Mouse (Mus musculus) lung, embryonic 16.5 days (tissue): Measurements from ENCODE around the gene Krt82. TPM values are rescaled to one million over a fixed set of nuclear protein-coding genes. Genes with fewer than 3 reads are reported as not detected.

Experiments
- ATAC-seq: fragments of 200-750 bp; cut with Nextera tagmentation; 2 replicates; pipeline ENCODE4 v1.8.0; 2017; ENCODE audit warnings: low read depth, mild to moderate bottlenecking, moderate library complexity
- H3K27ac ChIP-seq: fragments of 300-500 bp; sonication (generic); 2 replicates; pipeline ENCODE4 v1.5.1; 2014; ENCODE audit warnings: mild to moderate bottlenecking, control low read depth, low read length
- H3K27me3 ChIP-seq: fragments of 300-500 bp; sonication (generic); 2 replicates; pipeline ENCODE4 v1.6.1; 2014; ENCODE audit warnings: low read depth, low read length, mixed read lengths; ENCODE audit not compliant: control insufficient read depth, insufficient read depth
- H3K36me3 ChIP-seq: fragments of 300-500 bp; sonication (generic); 2 replicates; pipeline ENCODE4 v1.6.1; 2014; ENCODE audit warnings: low read length; ENCODE audit not compliant: control insufficient read depth, insufficient read depth
- H3K4me1 ChIP-seq: fragments of 300-500 bp; sonication (generic); replicated peaks from 2 replicates; pipeline ENCODE4 v1.6.1; 2014; ENCODE audit warnings: low read length, mixed read lengths; ENCODE audit not compliant: control insufficient read depth, insufficient read depth
- H3K4me2 ChIP-seq: fragments of 300-500 bp; sonication (generic); 2 replicates; pipeline ENCODE4 v1.6.1; 2014; ENCODE audit warnings: low read depth, low read length, control low read depth
- H3K4me3 ChIP-seq: fragments of 300-500 bp; sonication (generic); 2 replicates; pipeline ENCODE4 v1.5.1; 2014; ENCODE audit warnings: mild to moderate bottlenecking, low read length, control low read depth
- H3K9ac ChIP-seq: fragments of 300-500 bp; sonication (generic); 2 replicates; pipeline ENCODE4 v1.6.1; 2014; ENCODE audit warnings: low read length, control low read depth
- H3K9me3 ChIP-seq: fragments of 300-500 bp; sonication (generic); 2 replicates; pipeline ENCODE4 v1.6.1; 2016; ENCODE audit warnings: low read length; ENCODE audit not compliant: control insufficient read depth
- WGBS: fragments of 180-500 bp; shearing (Covaris S2); extraction: QIAGEN DNeasy Blood & Tissue Kit; methylation state at CpG from one replicate; pipeline ENCODE4 v1.1.7; 2014; 5-methylcytosine and 5-hydroxymethylcytosine counted together
- polyA plus RNA-seq: library from polyadenylated mRNA; unstranded; fragments of >200 nt; fragmentation: Nextera tagmentation; extraction: Ambion mirVana; gene quantifications from 2 replicates; pipeline ENCODE4 v1.2.1, GENCODE M21; 2015

The Krt82 gene
- polyA plus RNA-seq, 1 experiment from 2014 or later, result not detected

DNA sequence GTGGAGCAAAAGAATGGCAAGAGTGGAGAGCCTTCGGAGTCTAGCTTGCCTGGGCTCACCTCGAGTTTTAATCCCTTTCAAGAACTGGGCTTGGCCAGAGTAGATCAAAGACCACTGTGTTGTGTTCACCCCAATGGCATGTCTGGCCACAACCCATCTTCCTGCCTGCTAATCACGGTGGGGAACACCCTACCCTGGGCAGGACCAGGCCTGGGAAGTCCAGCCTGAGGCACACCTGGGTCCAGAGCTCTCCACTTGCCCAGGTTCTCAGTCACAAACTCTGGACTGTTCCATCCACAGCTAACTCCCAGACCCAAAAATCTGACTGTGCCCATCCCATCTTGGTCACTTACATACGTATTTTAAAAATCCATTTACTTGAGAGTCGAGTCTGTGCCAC, 12.4 kb upstream of the Krt82 start, which contains the start of gene Krt90:
TSS of gene Krt90 (minus strand) at position 101 of the 400 bp plus-strand sequence.
- no peaks in the 10 kb centered on the region for H3K36me3 ChIP-seq
- no peak within 1 kb of the TSS for H3K27ac ChIP-seq
- H3K4me3 ChIP-seq, result no peak within 1 kb of the TSS
- 0 out of 2 replicates have a peak, but pooled peaks cover 2% of the 10 kb centered on the region for H3K4me1 ChIP-seq
- no peak within 1 kb of the TSS for H3K9ac ChIP-seq
- no peaks in the 10 kb centered on the region for H3K9me3 ChIP-seq
- H3K27me3 ChIP-seq, result no peaks in the 10 kb centered on the region
- no peak within 1 kb of the TSS for H3K4me2 ChIP-seq
- WGBS, result 57% methylated on average over 5 of the region's 5 CpGs
- ATAC-seq, result no peak

DNA sequence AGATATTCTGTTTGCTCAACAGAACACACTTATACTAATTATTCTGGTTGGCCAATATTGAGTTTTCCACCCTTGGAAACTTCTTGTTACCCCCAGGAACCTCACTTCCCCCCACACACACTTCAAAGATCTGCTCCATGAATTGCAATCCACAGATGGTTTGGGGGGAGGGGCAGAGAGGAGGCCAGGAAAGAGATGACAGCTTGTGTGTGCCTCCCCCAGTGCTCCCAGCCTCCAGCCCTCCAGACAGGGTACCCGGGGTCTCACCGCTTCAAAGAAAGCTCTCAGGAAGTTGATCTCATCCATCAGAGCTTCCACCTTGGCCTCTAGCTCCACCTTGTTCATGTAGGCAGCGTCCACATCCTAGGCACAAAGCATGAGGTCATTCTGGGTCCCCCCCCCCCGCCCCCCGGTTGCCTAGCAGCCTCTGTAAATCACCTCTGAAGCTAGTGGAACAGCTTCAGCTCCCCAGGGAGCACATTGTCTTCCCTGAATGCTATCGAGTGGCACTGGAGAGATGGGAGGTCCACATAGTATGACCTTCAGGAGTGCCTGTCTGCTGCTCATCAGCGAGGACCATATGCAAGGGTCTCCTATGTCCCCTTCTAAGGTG, 7.7 kb upstream of the Krt82 start:
- Histone ChIP-seq H3K27ac (no peak overlapping the region), H3K4me1 (0 out of 2 replicates have a peak, but pooled peaks cover 2% of the 10 kb centered on the region), H3K27me3 (no peaks in the 10 kb centered on the region), H3K36me3 (no peaks in the 10 kb centered on the region), H3K9ac (no peak overlapping the region), H3K4me2 (no peak overlapping the region), H3K9me3 (no peaks in the 10 kb centered on the region), H3K4me3 (no peak overlapping the region)
- no peak for ATAC-seq
- 6% methylated on average over 7 of the region's 7 CpGs for WGBS

DNA sequence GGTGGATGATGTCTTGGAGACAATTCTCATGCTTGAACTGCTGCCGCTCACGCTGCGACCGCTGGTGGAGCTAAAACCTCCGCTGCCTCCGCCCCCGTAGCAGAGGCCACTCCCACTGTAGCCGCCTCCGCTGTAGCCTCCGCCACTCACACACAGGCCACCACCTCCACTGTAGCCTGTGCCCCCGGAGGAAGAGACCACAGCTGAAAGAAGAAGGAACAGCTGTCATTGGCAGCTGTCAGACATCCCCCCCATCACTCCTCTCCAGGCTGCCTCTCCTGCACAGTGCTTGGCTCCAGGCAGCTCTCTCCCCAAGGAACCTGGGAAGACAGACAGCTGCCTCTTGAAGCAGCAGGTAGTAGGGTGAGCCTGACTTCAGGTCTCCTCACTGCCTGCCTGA, 2.7 kb upstream of the Krt82 start:
- Histone ChIP-seq H3K9ac (no peak overlapping the region), H3K27ac (no peak overlapping the region), H3K27me3 (no peaks in the 10 kb centered on the region), H3K4me1 (0 out of 2 replicates have a peak, but pooled peaks cover 2% of the 10 kb centered on the region), H3K9me3 (no peaks in the 10 kb centered on the region), H3K4me2 (no peak overlapping the region), H3K36me3 (no peaks in the 10 kb centered on the region), H3K4me3 (no peak overlapping the region)
- peak; percentile 90 for ATAC-seq
- 0% methylated on average over 11 of the region's 11 CpGs for WGBS

DNA sequence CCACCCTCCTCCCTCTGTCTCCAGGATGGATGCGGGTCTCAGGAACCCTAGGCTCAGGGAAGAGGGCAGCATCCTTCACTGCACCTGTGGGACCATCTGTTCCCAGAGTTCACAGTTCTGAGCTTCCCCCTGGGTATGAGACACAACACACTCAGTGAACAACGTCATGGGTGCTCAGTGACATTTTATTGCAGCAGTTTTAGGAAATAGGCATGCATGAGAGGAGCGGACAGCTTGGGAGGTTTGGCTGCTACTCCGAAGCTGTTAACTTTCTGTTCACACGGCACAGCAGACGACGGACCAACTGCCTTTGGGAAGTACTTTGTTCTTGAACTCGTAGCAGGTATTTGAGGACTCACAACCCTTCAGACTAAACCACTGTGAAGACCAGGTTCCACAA, 1.7 kb upstream of the Krt82 start:
- no peaks in the 10 kb centered on the region for H3K4me1 ChIP-seq
- H3K9ac ChIP-seq, result no peak overlapping the region
- no peak overlapping the region for H3K4me3 ChIP-seq
- no peaks in the 10 kb centered on the region for H3K36me3 ChIP-seq
- no peaks in the 10 kb centered on the region for H3K27me3 ChIP-seq
- no peak overlapping the region for H3K4me2 ChIP-seq
- 77% methylated on average over 8 of the region's 8 CpGs for WGBS
- ATAC-seq, result no peak
- no peaks in the 10 kb centered on the region for H3K9me3 ChIP-seq
- H3K27ac ChIP-seq, result no peak overlapping the region

DNA sequence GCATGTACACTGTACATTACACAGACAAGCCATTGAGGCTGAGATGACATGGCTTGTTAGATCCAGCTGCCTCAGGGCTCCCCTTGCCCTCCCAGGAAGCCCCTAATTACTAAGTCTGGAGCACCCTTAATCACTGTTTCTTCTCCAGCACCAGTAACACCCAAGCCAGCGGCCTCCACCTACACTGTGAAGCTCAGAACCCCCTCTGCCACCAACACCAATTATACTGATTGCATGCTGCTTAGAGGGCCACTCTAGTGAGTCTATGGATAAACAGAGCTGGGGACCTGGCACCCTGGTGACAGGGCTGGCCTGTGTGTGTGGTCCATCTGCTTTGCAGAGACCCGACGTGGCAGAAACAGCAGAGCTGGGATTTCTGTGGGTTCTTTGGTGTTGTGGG, 6.0 kb downstream of the Krt82 start:
- no peak for ATAC-seq
- H3K27me3 ChIP-seq, result no peaks in the 10 kb centered on the region
- H3K9ac ChIP-seq, result no peak overlapping the region
- H3K9me3 ChIP-seq, result no peaks in the 10 kb centered on the region
- 59% methylated on average over 3 of the region's 3 CpGs for WGBS
- H3K27ac ChIP-seq, result no peak overlapping the region
- H3K4me3 ChIP-seq, result no peak overlapping the region
- no peaks in the 10 kb centered on the region for H3K36me3 ChIP-seq
- no peaks in the 10 kb centered on the region for H3K4me1 ChIP-seq
- no peak overlapping the region for H3K4me2 ChIP-seq

DNA sequence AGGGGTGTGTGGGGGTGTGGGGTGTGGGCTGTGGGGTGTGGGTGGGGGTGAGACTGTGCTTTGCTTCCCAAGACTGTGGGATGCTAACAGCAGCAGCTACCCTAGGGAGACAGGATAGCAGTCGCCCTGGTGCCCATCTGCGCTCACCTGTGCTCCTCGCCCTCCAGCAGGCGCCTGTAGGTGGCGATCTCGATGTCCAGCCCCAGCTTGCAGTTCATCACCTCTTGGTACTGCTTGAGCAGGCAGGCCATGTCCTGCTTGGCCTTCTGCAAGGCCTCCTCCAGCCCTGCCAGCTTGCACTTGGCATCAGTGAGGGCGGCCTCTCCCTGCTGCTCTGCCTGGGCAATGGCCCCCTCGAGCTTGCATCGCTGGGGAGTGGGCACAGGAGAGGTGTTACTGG, 7.9 kb downstream of the Krt82 start:
- Histone ChIP-seq H3K4me3 (no peak overlapping the region), H3K27ac (no peak overlapping the region), H3K27me3 (no peaks in the 10 kb centered on the region), H3K36me3 (no peaks in the 10 kb centered on the region), H3K9me3 (no peaks in the 10 kb centered on the region), H3K4me1 (no peaks in the 10 kb centered on the region), H3K4me2 (no peak overlapping the region), H3K9ac (no peak overlapping the region)
- no peak for ATAC-seq
- 56% methylated on average over 9 of the region's 9 CpGs for WGBS

DNA sequence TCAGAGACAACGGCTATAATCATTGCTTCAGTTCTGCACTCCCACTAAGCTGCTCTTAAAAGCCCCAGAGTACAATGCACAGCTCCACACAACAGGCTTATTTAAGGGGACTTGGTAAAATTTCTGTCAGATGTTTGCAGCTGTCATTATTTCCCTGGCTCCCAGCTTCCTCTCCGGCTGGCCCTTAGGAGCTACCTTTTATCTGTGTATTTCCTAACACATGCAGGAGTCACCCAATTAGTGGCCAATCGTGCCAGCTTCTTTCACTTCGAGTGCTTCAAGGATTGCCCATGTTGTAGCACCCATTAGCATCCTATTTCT, 11.9 kb downstream of the Krt82 start:
- Histone ChIP-seq H3K4me2 (no peak overlapping the region), H3K9me3 (no peaks in the 10 kb centered on the region), H3K4me3 (no peak overlapping the region), H3K27ac (no peak overlapping the region), H3K9ac (no peak overlapping the region), H3K36me3 (no peaks in the 10 kb centered on the region), H3K27me3 (no peaks in the 10 kb centered on the region), H3K4me1 (no peaks in the 10 kb centered on the region)
- WGBS, result 40% methylated on average over 4 of the region's 4 CpGs
- ATAC-seq, result peak; percentile 52; the same call in 1 of the 2 replicates

DNA sequence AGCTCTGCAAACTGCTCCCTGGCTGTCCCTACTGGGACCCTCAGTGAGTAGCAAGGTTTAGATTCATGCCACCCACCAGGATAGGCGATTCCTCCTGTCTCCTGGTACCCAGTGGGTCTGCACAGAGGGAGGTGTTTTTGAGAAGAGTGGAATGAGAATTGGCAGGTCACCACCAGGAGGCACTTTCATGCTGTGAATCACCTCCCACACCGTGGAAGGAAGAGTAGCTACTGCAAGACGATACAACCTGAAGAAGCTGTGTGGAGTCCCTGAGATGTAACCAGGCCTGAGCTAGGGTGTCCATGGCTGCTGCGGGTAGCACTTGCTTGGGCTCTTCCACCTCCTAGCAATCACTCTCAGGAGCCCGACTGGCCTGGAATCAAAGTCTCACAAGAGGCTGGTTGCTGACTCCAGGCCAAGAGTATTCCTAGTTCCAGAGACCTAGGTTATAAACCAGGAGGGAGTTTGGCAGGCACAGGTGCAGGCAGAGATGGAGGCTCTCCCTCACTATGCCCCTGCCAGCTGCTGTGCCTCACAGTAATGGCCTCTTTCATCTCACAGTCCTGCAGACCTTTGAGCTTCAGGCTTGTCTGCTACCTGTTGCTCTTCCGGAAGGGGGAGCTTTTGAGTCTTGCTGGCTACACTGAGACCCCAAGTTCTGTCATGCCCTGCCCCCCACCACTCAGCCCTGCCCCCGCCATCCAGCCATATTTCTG, 12.4 kb downstream of the Krt82 start:
- H3K27me3 ChIP-seq, result no peaks in the 10 kb centered on the region
- no peak for ATAC-seq
- no peak overlapping the region for H3K9ac ChIP-seq
- no peak overlapping the region for H3K27ac ChIP-seq
- H3K4me3 ChIP-seq, result no peak overlapping the region
- no peak overlapping the region for H3K4me2 ChIP-seq
- WGBS, result 30% methylated on average over 7 of the region's 7 CpGs
- H3K4me1 ChIP-seq, result no peaks in the 10 kb centered on the region
- no peaks in the 10 kb centered on the region for H3K9me3 ChIP-seq
- no peaks in the 10 kb centered on the region for H3K36me3 ChIP-seq

DNA sequence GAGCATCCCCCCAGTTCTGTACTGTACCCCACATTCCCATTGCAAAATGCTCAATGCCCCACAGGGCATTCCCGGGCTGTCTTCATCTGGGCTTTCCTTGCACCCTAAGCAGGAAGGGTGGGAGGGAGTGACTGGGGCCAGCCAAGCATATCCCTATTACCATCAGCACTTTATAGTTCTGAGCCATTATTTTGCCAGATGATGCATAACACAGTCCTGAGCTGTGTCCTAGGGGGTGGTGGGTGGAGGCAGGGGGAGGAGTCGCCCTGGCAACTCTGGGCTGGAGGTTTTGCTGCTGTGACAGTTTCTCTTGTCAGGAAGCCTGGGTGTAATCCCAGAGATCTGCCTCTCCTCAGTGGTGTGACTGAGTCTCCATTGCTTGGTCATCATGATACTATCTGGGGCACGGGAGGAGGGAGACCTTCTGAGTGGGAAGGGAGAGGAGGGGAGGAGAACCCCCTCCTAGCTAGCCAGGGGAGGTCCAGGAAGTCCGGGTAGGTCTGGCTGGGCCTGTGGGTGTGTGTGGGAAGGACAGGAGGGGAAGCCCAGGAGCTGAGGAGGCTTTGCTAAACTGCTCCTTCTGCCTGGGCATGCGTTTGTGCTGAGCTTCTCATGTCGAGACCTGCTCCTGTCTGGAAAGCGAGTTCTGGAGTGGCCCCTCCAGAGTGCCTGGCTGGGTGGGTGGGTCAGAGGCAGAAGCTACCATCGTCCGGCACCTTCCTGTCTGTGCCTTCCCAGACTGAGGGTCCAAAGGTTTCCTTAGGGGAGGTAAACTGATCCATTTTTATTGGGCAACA, 14.2 kb downstream of the Krt82 start:
- Histone ChIP-seq H3K36me3 (no peaks in the 10 kb centered on the region), H3K9me3 (no peaks in the 10 kb centered on the region), H3K27me3 (no peaks in the 10 kb centered on the region), H3K4me3 (no peak overlapping the region), H3K9ac (no peak overlapping the region), H3K4me1 (no peaks in the 10 kb centered on the region), H3K4me2 (no peak overlapping the region), H3K27ac (no peak overlapping the region)
- ATAC-seq, result peak; percentile 54
- 50% methylated on average over 9 of the region's 9 CpGs for WGBS
